Mouse (Mus musculus): ENCODE measurements at regions not wholly inside any gene's neighbourhood (a gene's known extent, or its start where the extent isn't known, plus 50 kb on each side); places are given as distances from the start of the nearest gene placed in this dataset.

GRCm38 (mm10) chr3:121104571-121105407 lies 66.7 kb downstream of the Rwdd3 start:
- peak; percentile 67 to 69 for DNase-seq

DNA sequence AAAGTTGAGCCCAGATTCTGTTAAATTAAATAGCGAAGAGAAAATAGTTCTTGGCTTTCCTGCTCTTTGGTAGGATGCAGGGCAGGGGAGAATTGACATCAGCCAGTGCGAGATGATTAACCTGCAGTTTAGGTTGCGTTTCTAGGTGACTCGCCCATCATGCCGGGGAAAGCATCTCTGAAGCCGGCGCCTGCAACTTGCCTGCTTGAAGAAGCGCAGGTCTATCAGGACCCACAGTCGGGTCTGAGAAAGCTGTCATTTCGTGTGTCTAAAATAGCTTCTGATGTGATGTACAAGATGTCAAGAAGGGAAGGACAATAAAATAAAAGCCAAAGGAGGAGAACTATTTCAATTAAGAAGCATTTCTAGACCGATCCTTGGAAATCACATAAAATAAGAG lies 68.6 kb downstream of the Rwdd3 start:
- no peak for DNase-seq

DNA sequence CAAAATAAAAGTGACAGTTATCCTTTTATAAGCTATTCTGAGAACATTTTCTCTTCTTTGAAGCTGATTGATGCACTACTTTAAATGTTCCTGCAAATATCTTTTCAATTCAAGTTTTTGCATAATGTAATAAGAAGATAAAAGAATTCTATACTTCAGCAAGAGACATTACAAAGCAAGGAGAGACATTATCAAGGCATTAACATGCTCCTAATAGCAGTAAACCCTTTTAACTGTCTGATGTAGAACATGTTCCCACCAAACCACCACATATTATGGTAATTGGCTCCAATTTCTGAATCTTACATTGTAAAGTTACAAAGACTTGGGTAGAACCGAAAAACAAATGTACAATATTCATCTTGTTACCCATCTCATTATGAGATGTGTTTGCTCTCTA lies 69.4 kb downstream of the Rwdd3 start:
- no peak for DNase-seq

DNA sequence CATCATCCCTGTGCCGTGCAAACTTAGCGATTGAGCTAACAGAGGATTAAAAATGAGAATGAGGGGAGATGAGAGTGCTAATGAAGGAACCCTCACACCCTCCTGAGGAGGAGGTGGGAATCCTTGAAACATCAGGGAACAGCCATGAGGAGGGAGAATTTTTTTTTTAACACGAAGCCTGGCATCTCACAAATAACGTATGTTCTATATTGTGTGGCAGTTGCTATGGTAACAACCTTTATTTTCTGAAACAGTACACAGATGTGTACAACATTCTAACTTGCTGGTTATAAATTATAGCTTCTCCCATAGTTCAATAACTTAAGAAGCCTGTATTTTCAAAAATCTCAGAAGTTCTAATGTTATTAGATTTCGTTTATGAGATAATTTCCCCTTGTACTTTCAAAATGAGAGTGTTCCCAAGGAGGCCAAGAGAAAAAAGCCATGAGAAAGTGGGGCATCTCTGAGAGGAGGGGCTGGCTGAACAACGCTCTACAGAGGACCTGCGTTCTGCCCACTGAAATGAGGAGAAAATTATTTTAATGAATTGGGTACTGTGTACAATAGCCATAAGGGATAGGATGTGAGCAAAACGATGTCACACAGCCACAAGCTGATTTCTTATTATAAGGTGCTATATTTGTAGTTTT lies 71.2 kb downstream of the Rwdd3 start:
- no peak for DNase-seq

DNA sequence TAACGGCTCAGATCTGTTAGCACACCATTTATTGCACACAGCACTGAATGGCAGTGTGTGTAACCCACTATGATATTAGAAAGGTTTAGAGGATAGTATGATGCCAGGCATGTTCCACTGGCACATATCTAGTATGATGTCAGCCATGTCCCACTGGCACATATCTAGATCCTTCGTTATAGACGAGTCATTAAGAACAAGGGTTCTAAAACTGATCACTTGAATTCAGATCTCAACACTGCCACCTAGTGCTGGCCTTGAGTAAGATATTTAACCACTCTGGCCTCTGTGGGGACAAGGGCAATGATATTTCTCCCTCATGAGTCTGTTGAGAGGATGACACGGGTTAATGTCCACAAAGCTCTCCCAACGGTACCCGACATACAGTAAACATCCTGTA lies 78.0 kb downstream of the Rwdd3 start:
- DNase-seq: peak in 1 of 2 experiments; percentile 48

- DNase-seq: no peak
Measured at GRCm38 (mm10) chr3:121088724-121089123, 82.8 kb downstream of the Rwdd3 start.

- no peak for DNase-seq
Measured at GRCm38 (mm10) chr3:121068676-121069075, 102.8 kb downstream of the Rwdd3 start.

DNA sequence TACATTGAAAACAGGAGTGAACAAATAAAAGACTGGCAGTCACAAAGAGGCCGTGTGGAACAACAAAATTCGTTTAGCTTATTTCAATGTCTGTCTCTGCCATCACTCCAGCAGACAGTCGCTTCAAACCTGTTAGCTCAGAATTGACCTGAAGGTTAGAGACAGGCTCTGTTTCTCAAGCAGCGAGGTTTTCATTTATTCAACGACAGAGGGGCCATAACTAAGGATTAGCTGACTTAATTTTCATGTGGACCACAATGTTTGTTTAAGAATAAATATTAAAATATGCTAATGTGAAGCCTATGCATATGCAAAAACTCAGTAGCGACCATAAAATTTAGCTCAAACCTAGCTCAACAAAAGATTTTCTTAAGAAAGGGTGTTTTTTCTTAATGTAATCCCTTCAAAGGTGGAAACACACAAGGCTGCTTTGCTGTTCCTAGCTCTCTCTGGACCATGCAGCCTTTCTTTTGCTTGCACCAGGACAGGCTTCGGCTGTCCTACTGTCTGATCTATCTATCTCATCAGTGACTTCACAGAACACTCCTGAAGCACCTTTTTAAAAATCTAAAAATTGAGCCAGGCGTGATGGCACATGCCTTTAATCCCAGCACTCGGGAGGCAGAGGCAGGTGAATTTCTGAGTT lies 135.5 kb downstream of the Rwdd3 start:
- no peak for DNase-seq

- DNase-seq: no peak
Measured at GRCm38 (mm10) chr3:121025546-121026157, 145.8 kb downstream of the Rwdd3 start.

- DNase-seq: no peak
Measured at GRCm38 (mm10) chr3:121024810-121025209, 146.7 kb downstream of the Rwdd3 start.

DNA sequence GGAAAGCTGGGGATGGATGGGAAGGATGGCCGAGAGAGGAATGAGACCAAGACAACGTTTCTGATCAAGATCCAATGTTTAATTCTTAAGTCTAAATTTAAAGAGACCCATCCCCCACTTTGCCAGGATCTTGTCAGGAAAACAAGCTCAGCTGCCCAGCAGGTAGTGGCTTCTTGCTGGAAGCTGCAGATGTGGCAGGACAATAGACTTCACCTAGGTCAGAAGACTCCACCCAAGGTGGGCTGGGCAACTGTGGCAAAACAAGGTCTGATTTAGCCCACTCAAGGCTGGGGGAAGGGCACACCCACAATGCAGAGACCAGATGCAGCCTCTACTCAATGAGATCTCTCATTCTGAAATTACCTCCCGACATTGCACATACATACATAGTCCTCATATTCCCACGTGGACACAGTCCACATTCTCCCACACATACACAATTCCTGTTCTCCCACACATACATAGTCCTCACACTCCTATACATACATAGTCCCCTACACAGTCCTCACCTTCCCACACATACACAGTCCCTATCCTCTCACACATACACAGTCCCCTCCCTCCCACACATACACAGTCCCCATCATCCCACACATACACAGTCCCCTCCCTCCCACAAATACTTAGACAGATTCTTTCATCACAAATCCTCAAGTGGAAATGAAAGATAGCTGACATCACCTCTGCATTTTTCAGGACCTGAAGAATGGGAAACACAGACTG lies 150.2 kb downstream of the Rwdd3 start:
- DNase-seq: no peak

DNA sequence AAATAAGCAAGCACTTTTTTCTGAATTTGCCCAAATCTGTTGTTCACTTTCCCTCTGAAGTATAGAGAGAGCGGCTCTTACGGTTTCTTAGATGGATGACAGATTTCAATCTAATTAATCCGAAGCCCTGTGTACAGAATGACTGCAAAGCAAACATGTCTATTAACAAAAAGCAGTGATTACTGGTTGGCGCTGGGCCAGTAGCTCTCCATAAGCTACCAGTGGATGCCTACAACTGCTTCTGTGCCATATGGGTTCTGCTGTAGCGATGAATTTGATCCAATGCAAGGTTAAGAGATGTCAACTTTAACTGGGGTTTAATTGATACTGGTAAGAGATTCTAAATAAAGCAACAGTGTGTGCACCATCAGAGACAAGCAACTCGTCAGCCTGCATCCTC lies 162.3 kb downstream of the Rwdd3 start:
- no peak for DNase-seq

DNA sequence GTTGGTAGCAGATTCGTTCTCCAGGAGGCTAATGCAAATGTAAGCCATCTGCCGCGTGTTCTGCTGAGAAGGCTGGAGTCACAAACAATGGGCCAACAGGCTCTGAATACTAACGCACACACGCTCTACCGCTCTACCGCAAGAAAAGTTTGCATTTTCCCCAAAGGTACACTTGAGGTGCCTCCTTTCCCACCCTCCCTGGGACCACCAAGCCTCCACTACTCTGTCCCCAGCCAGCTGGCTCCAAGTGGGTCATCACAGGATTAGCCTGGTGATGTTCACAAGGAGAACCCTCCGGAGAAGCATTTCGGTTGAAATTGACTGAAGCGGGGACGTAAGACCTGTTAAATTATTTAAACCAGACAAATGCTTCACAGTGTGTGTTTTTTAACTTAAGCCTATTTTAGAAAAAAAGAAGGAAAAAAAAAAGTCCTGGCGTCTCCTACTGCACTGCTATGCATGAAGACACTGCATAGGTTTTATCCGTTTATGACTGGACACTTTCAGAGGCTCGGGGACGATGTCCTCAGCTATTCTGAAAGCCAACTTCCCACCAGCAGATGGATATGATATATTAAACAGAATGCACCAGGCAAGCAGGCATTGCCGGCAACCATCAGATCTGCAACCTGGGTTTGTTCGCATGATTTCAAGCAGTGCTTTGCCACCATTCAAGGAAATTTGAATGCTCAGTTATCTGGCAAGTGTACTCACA lies 187.8 kb downstream of the Rwdd3 start:
- no peak for DNase-seq

- no peak for DNase-seq
Measured at GRCm38 (mm10) chr3:120982795-120983555, 188.5 kb downstream of the Rwdd3 start.

DNA sequence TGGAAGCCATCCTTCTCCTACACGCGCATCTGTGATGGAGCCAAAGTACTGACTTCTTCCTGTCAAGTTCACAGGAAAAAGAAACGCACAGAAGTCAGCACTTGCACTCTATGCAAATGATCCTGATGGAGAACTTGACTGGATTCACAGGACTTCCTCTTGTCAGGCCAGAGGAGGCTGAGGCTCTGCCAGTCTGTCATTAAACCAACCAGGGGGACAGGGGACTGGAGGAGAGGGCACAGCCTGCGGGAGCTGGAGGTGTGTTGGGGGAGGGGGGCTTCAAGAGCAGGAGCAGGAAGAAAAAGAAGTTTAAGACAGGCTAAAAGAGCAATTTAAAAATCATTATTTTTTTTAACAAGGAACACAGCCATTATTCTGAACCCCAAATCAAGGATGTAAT lies 189.3 kb downstream of the Rwdd3 start:
- no peak for DNase-seq

GRCm38 (mm10) chr3:120970746-120971466 lies 200.6 kb downstream of the Rwdd3 start:
- DNase-seq: no peak

DNA sequence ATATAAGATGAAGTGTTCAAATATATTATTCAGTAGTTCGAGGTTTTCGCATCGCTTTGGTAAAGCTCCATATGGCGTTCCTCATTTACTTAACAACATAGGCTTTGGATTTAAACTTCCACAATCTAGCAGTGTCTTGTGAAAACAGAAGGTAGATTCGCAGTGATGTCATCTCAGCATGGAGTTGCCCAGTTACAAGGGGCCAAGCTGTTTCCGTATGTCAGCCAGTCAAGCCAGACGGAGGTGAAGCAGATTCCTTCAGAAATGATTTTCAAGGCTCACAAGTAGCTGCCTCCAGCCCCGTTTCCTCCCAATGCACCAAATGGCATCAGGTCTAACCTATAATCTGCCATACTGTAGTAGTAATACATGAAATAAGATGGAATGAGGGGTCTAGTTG lies 224.6 kb downstream of the Rwdd3 start:
- no peak for DNase-seq

DNA sequence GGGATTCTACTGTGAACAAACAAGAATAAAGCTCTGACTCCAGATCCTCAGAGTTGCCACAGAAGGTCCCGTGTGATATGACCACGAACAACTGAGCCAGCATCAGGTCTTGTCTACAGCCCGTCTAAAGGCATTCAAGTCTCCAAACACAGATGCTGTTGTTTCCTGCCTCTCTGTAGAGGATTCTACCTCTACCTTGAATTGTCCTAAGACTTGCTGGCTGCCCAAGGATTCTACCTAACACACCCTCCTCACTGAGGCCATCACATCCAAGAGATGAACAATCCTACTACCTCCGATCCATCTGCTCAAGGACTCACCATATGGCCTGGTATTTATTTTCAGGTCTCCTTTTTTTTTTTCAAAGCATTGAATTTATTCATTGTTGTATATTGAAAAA lies 237.1 kb downstream of the Rwdd3 start:
- DNase-seq: no peak

DNA sequence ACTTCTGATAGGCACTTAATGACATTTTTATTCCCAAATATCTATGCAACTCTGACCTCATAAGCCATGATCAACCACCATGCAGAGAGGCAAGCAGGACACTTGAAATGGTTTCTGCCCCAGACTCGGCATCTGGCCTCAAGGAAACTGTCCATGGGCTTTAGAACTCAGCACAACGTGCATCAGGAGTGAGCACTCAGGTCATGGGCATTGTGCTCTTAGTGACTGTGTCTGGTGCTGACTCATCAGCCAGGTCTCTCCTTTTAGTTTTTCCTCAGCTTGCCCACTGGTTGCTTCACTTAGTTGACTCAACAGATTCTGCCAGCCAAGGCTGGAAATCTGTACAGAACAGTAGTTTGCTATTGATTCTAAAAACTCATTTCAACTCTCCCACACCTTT lies 251.1 kb downstream of the Rwdd3 start:
- DNase-seq: peak in 1 of 2 experiments; percentile 15

- DNase-seq: no peak
Measured at GRCm38 (mm10) chr3:120898931-120899330, 272.6 kb downstream of the Rwdd3 start.

GRCm38 (mm10) chr3:120898258-120898657 lies 273.2 kb downstream of the Rwdd3 start:
- no peak for DNase-seq
